Mouse (Mus musculus): ENCODE results near the gene Cst10. TPM values are rescaled to one million over a fixed set of nuclear protein-coding genes. Genes with fewer than 3 reads are reported as not detected.

Gene Cst10
- not detected for polyA plus RNA-seq (2012; fragmentation: generic; extraction: Trizol)

DNA sequence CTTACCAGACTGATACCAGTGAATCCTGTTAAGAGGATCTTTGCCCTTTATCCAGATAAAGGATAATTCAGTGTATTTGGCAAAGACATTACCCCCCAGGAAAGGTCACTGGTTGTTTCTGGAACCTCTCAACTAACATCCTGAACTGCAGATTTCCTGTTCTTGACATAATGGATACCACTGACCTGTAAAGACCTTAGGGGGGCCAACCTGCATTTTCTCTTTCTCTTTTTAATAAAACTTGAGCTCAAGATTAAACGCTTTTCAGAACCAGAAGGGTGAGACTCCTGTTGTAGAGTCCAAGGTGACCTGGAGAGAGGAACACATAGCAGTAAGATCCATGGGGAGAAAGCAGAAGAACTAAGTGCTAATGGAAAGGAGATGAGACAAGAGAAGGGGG, at the start of gene Cst10:
Cst10 (plus strand) TSS at position 301 of the 400 bp plus-strand sequence.
- Histone ChIP-seq H3K4me2 (ENCODE audit: low read depth) (no peak within 1 kb of the TSS), H3ac (ENCODE audit: control insufficient read depth, insufficient read length) (no peak within 1 kb of the TSS), H3K36me3 (ENCODE audit: control insufficient read depth, insufficient read depth) (no peaks in the 10 kb centered on the region), H3K27me3 (ENCODE audit: control insufficient read depth, insufficient read depth, insufficient read length) (no peaks in the 10 kb centered on the region), H3K4me3 (no peak within 1 kb of the TSS), H3K79me2 (ENCODE audit: control insufficient read depth, insufficient read depth) (no peaks in the 10 kb centered on the region)
- TF ChIP-seq TCF3 (IDR thresholded peaks at IDR 0.05; ENCODE audit: insufficient read length, low read depth) (no peak), POLR2A (IDR thresholded peaks at IDR 0.05; ENCODE audit: insufficient read length, low read depth) (no peak), USF1 (IDR thresholded peaks at IDR 0.05; ENCODE audit: low read depth) (no peak)

- Histone ChIP-seq H3K4me2 (ENCODE audit: low read depth) (no peak overlapping the region), H3K36me3 (ENCODE audit: control insufficient read depth, insufficient read depth) (no peaks in the 10 kb centered on the region), H3K79me2 (ENCODE audit: control insufficient read depth, insufficient read depth) (no peaks in the 10 kb centered on the region), H3K27me3 (ENCODE audit: control insufficient read depth, insufficient read depth, insufficient read length) (no peaks in the 10 kb centered on the region), H3K4me3 (no peak overlapping the region), H3ac (ENCODE audit: control insufficient read depth, insufficient read length) (no peak overlapping the region)
- TF ChIP-seq TCF3 (IDR thresholded peaks at IDR 0.05; ENCODE audit: insufficient read length, low read depth) (no peak), MAX (IDR thresholded peaks at IDR 0.05; ENCODE audit: low read depth) (no peak), POLR2AphosphoS2 (IDR thresholded peaks at IDR 0.05; ENCODE audit: insufficient read length, low read depth) (no peak), MYOD1 (IDR thresholded peaks at IDR 0.05; ENCODE audit: control insufficient read depth in 1 of 3, insufficient read length in 2 of 3, low read depth in 2 of 3) (no peak), POLR2A (IDR thresholded peaks at IDR 0.05; ENCODE audit: insufficient read length, low read depth) (no peak), USF1 (IDR thresholded peaks at IDR 0.05; ENCODE audit: low read depth) (no peak), CEBPB (IDR thresholded peaks at IDR 0.05; ENCODE audit: insufficient read depth, poor library complexity, severe bottlenecking) (no peak), SRF (IDR thresholded peaks at IDR 0.05; ENCODE audit: control insufficient read depth, insufficient read length, low read depth) (no peak), E2F4 (IDR thresholded peaks at IDR 0.05; ENCODE audit: insufficient read depth) (no peak), TCF12 (IDR thresholded peaks at IDR 0.05; ENCODE audit: insufficient read depth, poor library complexity, severe bottlenecking) (no peak), REST (IDR thresholded peaks at IDR 0.05; ENCODE audit: insufficient read depth, insufficient read length) (no peak), MYOG (IDR thresholded peaks at IDR 0.05; ENCODE audit: control insufficient read depth in 1 of 3, insufficient read depth in 1 of 3, insufficient read length in 2 of 3, low read depth in 2 of 3) (no peak)
Observed at GRCm38 (mm10) chr2:149392951-149393350, 11.9 kb upstream of the Cst10 start.

GRCm38 (mm10) chr2:149422564-149422963, 17.7 kb downstream of the Cst10 start:
- no peak for TF ChIP-seq USF1 (IDR thresholded peaks at IDR 0.05; ENCODE audit: low read depth)
- TF ChIP-seq E2F4 (IDR thresholded peaks at IDR 0.05; ENCODE audit: insufficient read depth), result no peak
- no peaks in the 10 kb centered on the region for H3K27me3 ChIP-seq (ENCODE audit: control insufficient read depth, insufficient read depth, insufficient read length)

More at GRCm38 (mm10) chr2:149422564-149422963, 17.7 kb downstream of the Cst10 start:
- Histone ChIP-seq H3K4me3 (no peak overlapping the region), H3ac (ENCODE audit: control insufficient read depth, insufficient read length) (no peak overlapping the region), H3K36me3 (ENCODE audit: control insufficient read depth, insufficient read depth) (no peaks in the 10 kb centered on the region), H3K4me2 (ENCODE audit: low read depth) (no peak overlapping the region), H3K79me2 (ENCODE audit: control insufficient read depth, insufficient read depth) (no peaks in the 10 kb centered on the region)

Measured in myocyte (in vitro differentiated cells).